Mouse (Mus musculus) kidney, embryonic 15.5 days (tissue): Measurements from ENCODE around the gene Ugcg. TPM values are rescaled to one million over a fixed set of nuclear protein-coding genes. Genes with fewer than 3 reads are reported as not detected.
"Not testable (repeated sequence)": the region's sequence is repeated elsewhere in the genome, so short reads cannot be mapped to it uniquely, and the experiment has no call there.

Experiments used
- ATAC-seq: fragments of 200-750 bp; cut with Nextera tagmentation; replicated peaks from 2 replicates; pipeline ENCODE4 v1.8.0; 2017; ENCODE audit warnings: moderate TSS enrichment; ENCODE audit not compliant: low FRiP score
- H3K27ac ChIP-seq: fragments of 300-500 bp; sonication (generic); 2 replicates; pipeline ENCODE4 v1.5.1; 2015; ENCODE audit warnings: mild to moderate bottlenecking, inconsistent platforms
- H3K27me3 ChIP-seq: fragments of 300-500 bp; sonication (generic); 2 replicates; pipeline ENCODE4 v1.6.1; 2015; ENCODE audit warnings: inconsistent platforms
- H3K36me3 ChIP-seq: fragments of 300-500 bp; sonication (generic); 2 replicates; pipeline ENCODE4 v1.6.1; 2015; ENCODE audit warnings: inconsistent platforms
- H3K4me1 ChIP-seq: fragments of 300-500 bp; sonication (generic); 2 replicates; pipeline ENCODE4 v1.6.1; 2015; ENCODE audit warnings: inconsistent platforms
- H3K4me2 ChIP-seq: fragments of 300-500 bp; sonication (generic); 2 replicates; pipeline ENCODE4 v1.6.1; 2015; ENCODE audit warnings: moderate library complexity, mild to moderate bottlenecking, inconsistent platforms
- H3K4me3 ChIP-seq: fragments of 300-500 bp; sonication (generic); replicated peaks from 2 replicates; pipeline ENCODE4 v1.5.1; 2015; ENCODE audit warnings: mild to moderate bottlenecking, inconsistent platforms
- H3K9ac ChIP-seq: fragments of 300-500 bp; sonication (generic); 2 replicates; pipeline ENCODE4 v1.6.1; 2015; ENCODE audit warnings: mild to moderate bottlenecking, inconsistent platforms
- H3K9me3 ChIP-seq: fragments of 300-500 bp; sonication (generic); replicated peaks from 2 replicates; pipeline ENCODE4 v1.6.1; 2016; ENCODE audit warnings: inconsistent platforms
- WGBS: fragments of 180-500 bp; shearing (Covaris S2); methylation state at CpG from one replicate; pipeline ENCODE4 v1.1.7; 2015; ENCODE audit warnings: mixed read lengths; 5-methylcytosine and 5-hydroxymethylcytosine counted together
- polyA plus RNA-seq: library from polyadenylated mRNA; unstranded; fragments of >200 nt; fragmentation: Nextera tagmentation; extraction: Ambion mirVana; gene quantifications from 2 replicates; pipeline ENCODE4 v1.2.1, GENCODE M21; 2015

The Ugcg gene
- polyA plus RNA-seq, 1 experiment from 2014 or later = 8.0 TPM

DNA sequence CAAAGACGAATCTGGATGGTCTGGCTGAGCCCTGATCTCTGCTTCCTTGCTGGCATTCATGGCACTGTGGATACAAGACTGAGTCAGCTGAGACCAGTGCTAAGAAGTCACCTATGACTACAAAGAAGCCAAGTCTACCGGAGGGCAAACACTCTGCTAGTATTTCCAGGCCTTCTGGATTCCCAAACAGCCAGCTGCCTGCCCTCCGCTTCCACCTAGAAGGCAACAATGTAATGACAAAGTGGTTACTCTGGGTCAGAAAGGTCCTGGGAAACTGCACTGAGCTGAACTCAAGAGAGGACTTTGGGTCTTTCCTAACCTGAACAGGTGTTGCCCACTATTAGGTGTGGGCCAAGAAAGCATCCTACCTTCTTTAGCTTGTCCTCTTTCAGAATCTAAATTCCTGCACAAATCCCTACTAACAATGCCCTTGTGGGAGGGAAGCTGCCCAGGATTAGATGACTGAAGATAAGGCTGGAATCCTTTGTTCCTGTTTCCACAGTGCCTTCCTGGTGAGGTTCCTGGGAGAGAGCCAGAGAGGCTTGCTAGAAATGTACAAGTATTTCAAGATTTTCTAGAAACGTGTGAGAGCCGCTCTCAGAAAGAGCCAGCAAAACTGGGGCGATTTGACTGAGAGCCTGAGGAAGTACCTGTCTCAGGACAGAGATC lies 63.5 kb downstream of the Ugcg start:
- Histone ChIP-seq H3K9ac (no peak overlapping the region), H3K4me2 (no peak overlapping the region), H3K27ac (no peak overlapping the region), H3K4me1 (no peaks in the 10 kb centered on the region), H3K4me3 (no peak overlapping the region), H3K27me3 (no peaks in the 10 kb centered on the region), H3K9me3 (no peaks in the 10 kb centered on the region), H3K36me3 (no peaks in the 10 kb centered on the region)
- WGBS = 87% methylated on average over 6 of the region's 6 CpGs
- ATAC-seq = no peak

DNA sequence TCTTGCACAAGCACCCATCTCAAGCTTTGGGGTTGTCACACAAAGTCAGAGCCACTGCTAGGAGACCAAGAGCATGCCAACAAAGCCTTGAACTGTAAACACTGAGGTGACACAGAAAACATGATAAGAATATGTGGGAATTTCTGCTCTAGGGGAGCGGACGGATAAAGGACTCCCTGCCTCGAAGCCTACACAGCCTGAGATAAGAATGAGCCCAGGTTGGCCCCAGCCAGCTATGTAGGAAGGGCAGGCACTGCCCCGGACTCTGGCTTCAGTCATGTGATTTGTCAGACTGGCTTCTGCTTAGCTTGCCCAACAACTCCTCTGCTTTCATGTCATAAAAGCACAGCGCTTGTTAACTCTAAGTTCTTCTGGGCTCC lies 64.0 kb downstream of the Ugcg start:
- no peaks in the 10 kb centered on the region for H3K36me3 ChIP-seq
- H3K4me1 ChIP-seq = no peaks in the 10 kb centered on the region
- 76% methylated on average over 5 of the region's 5 CpGs for WGBS
- H3K27ac ChIP-seq = no peak overlapping the region
- no peaks in the 10 kb centered on the region for H3K27me3 ChIP-seq
- H3K4me3 ChIP-seq = no peak overlapping the region
- no peak overlapping the region for H3K9ac ChIP-seq
- no peak overlapping the region for H3K4me2 ChIP-seq
- no peaks in the 10 kb centered on the region for H3K9me3 ChIP-seq
- ATAC-seq = no peak

DNA sequence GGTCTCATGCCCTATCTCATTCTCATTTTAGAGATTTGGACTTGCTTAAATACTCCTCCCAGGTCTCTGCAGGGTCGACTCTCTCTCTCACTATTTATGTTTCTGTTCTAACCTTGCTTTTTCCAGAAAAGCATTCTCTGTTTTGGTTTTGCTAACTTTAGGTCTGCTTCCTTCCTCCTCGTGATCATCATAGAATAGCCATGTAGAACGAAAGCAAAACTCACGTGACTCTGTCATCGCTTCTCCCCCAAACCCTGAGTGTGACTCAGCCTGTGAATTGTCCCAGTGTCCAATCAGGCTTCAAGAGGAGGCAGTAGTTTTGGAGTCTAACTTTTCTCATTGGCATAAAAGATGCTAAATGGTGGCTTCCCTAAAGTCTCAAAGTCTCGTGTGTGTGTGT lies 65.3 kb downstream of the Ugcg start:
- no peaks in the 10 kb centered on the region for H3K4me1 ChIP-seq

DNA sequence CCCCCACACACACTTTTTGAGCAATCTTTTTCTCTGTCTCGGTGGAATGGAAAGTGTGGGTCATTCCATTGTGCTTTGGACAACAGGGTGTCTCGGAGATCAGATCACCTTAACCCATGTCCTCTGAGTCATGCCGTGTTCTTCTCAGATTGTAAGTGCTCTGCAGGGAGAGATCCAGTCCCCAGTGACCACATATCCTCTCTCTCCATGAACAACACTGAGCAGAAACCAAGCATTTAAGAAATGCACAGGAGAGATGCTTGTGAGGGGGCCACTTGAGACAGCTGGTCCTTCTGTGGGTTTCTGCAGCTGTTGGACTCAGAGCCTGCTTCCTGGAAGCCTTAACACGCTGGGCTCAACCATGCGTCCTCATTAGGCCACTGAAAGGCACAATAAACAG lies 66.9 kb downstream of the Ugcg start:
- WGBS = 78% methylated on average over 5 of the region's 5 CpGs
- ATAC-seq = no peak

More for the DNA sequence above, 65.3 kb downstream of the Ugcg start:
- H3K4me3 ChIP-seq = no peak overlapping the region
- ATAC-seq = no peak
- H3K27ac ChIP-seq = no peak overlapping the region
- no peaks in the 10 kb centered on the region for H3K36me3 ChIP-seq
- no peaks in the 10 kb centered on the region for H3K9me3 ChIP-seq
- WGBS = 78% methylated on average over 6 of the region's 6 CpGs
- no peak overlapping the region for H3K9ac ChIP-seq
- no peak overlapping the region for H3K4me2 ChIP-seq
- no peaks in the 10 kb centered on the region for H3K27me3 ChIP-seq

DNA sequence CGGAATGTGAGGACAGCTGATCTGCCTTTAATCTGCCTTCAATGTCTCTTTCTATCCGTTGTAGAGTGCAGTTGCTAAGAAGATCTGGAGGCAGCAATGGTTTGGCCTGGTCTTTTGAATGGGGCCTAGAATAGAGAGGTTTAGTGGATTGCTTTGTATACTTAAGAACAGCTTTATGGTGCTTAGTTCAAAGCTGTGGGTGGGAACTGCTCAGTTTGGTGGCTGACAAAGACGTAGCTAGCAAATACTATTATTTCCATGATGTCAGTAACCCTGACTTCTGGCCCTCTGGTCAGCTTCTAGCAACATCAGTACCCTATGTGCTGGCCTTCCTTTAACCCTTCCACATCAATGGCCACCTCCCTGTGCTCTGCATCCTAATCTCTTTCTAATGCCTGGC lies 68.8 kb downstream of the Ugcg start:
- Histone ChIP-seq H3K9me3 (no peaks in the 10 kb centered on the region), H3K4me2 (no peak overlapping the region), H3K9ac (no peak overlapping the region), H3K27me3 (no peaks in the 10 kb centered on the region), H3K4me1 (no peaks in the 10 kb centered on the region), H3K4me3 (no peak overlapping the region), H3K27ac (no peak overlapping the region), H3K36me3 (no peaks in the 10 kb centered on the region)
- ATAC-seq = no peak
- 64% methylated on average over 3 of the region's 3 CpGs for WGBS

More for the DNA sequence above, 66.9 kb downstream of the Ugcg start:
- Histone ChIP-seq H3K4me1 (no peaks in the 10 kb centered on the region), H3K4me3 (no peak overlapping the region), H3K27me3 (no peaks in the 10 kb centered on the region), H3K36me3 (no peaks in the 10 kb centered on the region), H3K27ac (no peak overlapping the region), H3K9me3 (no peaks in the 10 kb centered on the region), H3K9ac (no peak overlapping the region), H3K4me2 (no peak overlapping the region)

DNA sequence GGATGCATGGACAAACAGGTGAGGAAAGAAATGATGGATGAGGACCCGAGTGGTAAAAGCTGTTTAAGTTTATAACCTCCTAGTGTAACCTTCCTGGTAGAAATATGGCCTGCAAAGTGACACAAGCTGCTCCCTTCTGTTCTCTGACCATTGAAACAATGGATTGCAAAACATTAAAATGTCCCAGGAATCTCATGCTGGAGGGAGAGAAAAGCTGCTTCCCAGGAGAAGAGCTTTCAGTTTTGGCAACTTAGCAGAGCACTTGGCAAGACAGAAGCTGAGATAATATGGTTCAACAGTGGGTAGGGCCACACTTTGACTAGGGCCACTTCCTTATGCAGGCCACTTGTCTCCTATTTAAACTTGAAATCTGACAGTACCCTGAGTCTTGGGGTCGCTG lies 69.7 kb downstream of the Ugcg start:
- WGBS = 77% methylated on average over 2 of the region's 2 CpGs
- Histone ChIP-seq H3K27me3 (no peaks in the 10 kb centered on the region), H3K27ac (no peak overlapping the region), H3K4me2 (no peak overlapping the region), H3K36me3 (no peaks in the 10 kb centered on the region), H3K4me1 (no peaks in the 10 kb centered on the region), H3K9ac (no peak overlapping the region), H3K4me3 (no peak overlapping the region), H3K9me3 (no peaks in the 10 kb centered on the region)
- ATAC-seq = no peak

DNA sequence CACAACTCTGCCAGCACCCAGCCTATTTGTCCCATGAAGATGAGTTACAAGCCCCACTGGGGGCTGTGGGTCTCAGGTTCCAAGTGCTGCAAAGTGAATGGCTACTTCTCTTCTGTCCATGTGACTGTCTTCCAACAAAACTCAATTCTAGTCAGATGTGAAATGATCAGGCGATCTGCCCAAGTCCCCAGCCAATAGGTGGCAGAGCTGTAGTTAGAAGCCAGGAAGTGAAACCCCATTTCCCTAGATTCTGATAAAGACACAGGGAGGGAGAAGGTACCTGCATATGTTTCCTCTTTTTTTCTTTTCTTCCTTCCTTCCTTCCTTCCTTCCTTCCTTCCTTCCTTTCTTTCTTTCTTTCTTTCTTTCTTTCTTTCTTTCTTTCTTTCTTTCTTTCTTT lies 70.7 kb downstream of the Ugcg start:
- Histone ChIP-seq H3K36me3 (no peaks in the 10 kb centered on the region), H3K9ac (no peak overlapping the region), H3K27ac (no peak overlapping the region), H3K9me3 (no peaks in the 10 kb centered on the region), H3K27me3 (no peaks in the 10 kb centered on the region), H3K4me2 (no peak overlapping the region), H3K4me1 (no peaks in the 10 kb centered on the region), H3K4me3 (no peak overlapping the region)
- no peak for ATAC-seq
- 88% methylated on average over 1 of the region's 1 CpGs for WGBS

DNA sequence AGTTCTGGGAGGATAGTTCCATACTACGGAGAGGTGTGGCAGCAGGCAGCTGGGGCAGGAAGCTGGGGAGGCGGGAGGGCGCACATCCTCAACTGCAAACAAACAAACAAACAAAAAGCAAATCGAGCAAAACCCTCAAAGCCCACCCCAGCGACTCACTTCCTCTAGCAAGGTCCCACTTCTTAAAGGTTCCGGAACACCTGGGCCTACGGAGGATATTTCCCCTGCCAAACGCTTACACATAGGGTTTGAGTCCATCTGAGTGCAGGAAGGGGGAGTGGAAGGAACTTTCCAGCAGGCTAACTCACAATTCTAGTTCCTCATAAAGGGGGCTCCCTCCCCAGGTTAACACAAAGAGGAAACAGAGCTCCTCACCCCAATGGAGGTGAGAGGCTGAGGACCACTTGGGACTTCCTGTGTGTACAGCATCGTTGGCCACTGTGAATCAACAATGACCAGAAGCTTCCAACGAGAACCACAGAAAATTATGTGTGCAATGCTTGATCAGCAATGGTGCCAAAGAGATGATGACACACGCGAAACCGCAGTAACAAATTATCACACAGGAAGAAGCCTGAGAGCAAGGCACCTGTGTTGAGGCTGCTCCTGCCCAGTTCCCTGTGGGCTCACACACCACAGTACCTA lies 71.9 kb downstream of the Ugcg start:
- Histone ChIP-seq H3K27ac (no peak overlapping the region), H3K4me3 (no peak overlapping the region), H3K9me3 (no peaks in the 10 kb centered on the region), H3K36me3 (no peaks in the 10 kb centered on the region), H3K9ac (no peak overlapping the region), H3K4me1 (no peaks in the 10 kb centered on the region), H3K27me3 (no peaks in the 10 kb centered on the region), H3K4me2 (no peak overlapping the region)
- WGBS = 87% methylated on average over 13 of the region's 13 CpGs
- no peak for ATAC-seq

DNA sequence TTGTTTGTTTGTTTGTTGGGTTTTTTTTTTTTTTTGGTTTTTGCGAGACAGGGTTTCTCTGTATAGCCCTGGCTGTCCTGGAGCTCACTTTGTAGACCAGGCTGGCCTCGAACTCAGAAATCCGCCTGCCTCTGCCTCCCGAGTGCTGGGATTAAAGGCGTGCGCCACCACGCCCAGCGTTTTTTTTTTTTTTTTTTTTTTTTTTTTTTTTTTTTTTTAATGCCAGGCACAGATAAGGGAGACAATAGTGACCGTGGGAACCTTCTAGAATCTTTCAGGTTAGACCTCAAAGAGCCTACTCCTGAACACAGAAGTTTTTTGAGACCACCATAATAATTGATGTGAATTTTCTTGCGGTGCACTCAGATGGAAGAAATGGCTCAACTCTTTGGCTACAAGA lies 72.5 kb downstream of the Ugcg start:
- not testable (repeated sequence) for ATAC-seq, H3K9ac ChIP-seq, H3K4me3 ChIP-seq, H3K4me1 ChIP-seq, H3K4me2 ChIP-seq, H3K9me3 ChIP-seq, H3K27ac ChIP-seq, H3K27me3 ChIP-seq, H3K36me3 ChIP-seq
- 99% methylated on average over 10 of the region's 10 CpGs for WGBS

DNA sequence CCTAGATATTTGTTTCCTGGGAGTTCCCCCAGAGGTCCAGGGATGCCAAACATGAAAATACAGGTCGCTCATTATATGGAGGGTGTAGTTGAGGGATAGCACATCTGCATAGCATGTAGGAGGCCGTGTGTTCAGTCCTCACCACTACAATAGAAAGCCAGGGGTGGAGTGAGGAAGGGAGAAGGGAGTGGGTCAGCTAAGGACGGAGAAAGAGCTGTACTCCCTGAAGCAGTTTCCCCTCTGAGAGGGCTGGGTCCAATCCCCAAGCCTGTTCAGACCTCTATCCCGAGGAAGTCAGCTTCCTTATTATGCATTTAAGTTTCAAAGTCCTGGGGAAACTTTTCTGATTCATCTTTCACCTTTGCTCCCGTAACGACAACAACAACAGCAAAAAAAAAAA lies 73.1 kb downstream of the Ugcg start:
- no peak overlapping the region for H3K4me3 ChIP-seq
- 0 out of 2 replicates have a peak, but pooled peaks cover 3% of the 10 kb centered on the region for H3K9me3 ChIP-seq
- no peak overlapping the region for H3K27ac ChIP-seq
- no peaks in the 10 kb centered on the region for H3K36me3 ChIP-seq
- H3K4me2 ChIP-seq = no peak overlapping the region
- ATAC-seq = no peak
- no peak overlapping the region for H3K9ac ChIP-seq
- 73% methylated on average over 6 of the region's 6 CpGs for WGBS
- no peaks in the 10 kb centered on the region for H3K4me1 ChIP-seq
- no peaks in the 10 kb centered on the region for H3K27me3 ChIP-seq

DNA sequence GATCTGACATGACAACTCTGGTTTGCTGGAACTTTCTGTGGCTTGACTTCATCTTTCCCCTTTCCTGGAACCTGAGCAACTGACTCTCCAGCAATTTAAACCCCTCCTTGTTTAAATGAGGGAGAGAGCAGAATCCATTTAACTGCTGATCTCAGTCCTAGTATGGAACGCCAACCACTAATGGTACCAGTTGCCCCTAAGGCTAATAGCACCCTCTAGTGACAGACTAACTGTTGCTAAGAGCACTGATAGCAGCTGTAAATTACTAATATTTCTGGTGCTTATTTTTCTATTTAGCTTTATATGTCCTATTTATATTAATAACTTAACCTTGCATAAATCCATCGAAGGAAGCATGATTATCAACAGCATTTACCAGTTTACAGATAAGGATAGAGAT lies 74.4 kb downstream of the Ugcg start:
- no peak for ATAC-seq
- Histone ChIP-seq H3K27me3 (no peaks in the 10 kb centered on the region), H3K4me1 (no peaks in the 10 kb centered on the region), H3K36me3 (no peaks in the 10 kb centered on the region), H3K9me3 (0 out of 2 replicates have a peak, but pooled peaks cover 3% of the 10 kb centered on the region), H3K9ac (no peak overlapping the region), H3K4me3 (no peak overlapping the region), H3K4me2 (no peak overlapping the region), H3K27ac (no peak overlapping the region)
- 81% methylated on average over 2 of the region's 2 CpGs for WGBS

DNA sequence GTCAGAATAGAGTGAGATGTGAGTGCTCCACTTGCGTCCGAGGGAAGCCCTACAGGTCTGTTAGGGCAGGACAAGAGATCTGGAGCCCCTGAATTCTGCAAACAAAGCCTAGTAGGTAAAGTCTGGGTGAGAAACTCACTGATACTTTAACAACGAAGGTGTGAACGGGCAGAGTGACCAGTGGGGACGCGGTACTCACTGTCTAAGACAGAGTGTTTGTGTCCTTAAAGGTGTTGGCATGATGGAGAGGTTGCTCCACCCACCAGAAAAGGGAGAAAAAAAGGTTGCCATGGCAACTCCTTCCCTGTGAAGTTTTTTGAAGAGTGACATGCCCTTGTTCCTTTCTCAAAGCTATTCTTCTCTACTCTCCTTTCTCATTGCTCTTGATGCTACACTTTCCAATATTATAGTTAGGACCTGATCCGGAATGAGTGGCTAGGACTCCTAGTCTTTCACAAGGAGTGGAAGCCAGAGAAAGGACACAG lies 75.6 kb downstream of the Ugcg start:
- WGBS = 66% methylated on average over 7 of the region's 7 CpGs

More for the DNA sequence above, 75.6 kb downstream of the Ugcg start:
- Histone ChIP-seq H3K4me2 (no peak overlapping the region), H3K27me3 (no peaks in the 10 kb centered on the region), H3K36me3 (no peaks in the 10 kb centered on the region), H3K4me3 (no peak overlapping the region), H3K9ac (no peak overlapping the region), H3K4me1 (no peaks in the 10 kb centered on the region), H3K27ac (no peak overlapping the region), H3K9me3 (peaks cover 3% of the 10 kb centered on the region; the same call in 1 of the 2 replicates)
- ATAC-seq = no peak
